Mouse (Mus musculus) yolk sac, embryonic 10.5 days (tissue): ENCODE data around the gene Rufy1.
A peak's percentile ranks its signal among the peaks of the same experiment; 100 is the strongest.
"Not testable (repeated sequence)": the region's sequence is repeated elsewhere in the genome, so short reads cannot be mapped to it uniquely, and the experiment has no call there.

ENCODE experiments used
- DNase-seq: peaks from one replicate; pipeline ENCODE4 v3.0.0-alpha.2; 2017; ENCODE audit warnings: low spot score

Rufy1 gene

DNA sequence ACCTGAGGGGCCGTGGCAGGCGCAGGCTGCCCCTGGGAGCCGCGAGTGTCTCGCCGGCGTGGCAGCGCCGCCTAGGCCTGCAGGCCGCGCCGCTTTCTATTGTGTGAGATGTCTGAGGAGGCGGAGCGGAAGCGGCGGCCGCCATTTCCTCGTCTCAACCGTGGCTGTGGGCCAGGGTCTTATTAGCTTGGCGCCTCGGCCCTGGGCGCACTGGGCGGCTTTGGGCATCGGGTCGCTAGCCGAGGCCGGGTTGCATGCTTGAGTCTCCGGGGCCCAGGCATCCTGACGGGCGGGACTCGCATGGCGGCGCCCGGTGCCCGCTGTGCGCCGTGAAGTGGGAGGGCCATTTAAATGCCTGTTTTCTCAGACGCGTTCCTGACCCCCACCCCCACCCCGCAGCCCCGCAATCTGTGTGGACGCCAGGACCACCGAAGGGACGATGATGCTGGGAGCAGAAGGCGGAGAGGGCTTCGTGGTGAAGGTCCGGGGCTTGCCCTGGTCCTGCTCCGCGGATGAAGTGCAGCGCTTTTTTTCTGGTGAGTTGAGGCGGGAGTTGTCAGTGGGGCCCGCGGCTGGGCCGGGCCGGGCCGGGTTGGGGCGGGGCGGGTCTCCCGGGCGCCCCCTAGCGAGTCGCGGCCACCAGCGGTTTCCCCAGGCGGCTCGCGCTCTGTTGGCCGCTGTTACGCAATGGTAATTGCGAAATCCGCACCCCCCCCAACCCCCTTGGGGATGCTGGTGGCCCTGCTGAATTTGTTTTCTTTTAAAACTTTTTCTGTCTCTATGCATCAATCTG is 52.8 kb downstream of the Rufy1 start:
- DNase-seq, result peak; percentile 89

DNA sequence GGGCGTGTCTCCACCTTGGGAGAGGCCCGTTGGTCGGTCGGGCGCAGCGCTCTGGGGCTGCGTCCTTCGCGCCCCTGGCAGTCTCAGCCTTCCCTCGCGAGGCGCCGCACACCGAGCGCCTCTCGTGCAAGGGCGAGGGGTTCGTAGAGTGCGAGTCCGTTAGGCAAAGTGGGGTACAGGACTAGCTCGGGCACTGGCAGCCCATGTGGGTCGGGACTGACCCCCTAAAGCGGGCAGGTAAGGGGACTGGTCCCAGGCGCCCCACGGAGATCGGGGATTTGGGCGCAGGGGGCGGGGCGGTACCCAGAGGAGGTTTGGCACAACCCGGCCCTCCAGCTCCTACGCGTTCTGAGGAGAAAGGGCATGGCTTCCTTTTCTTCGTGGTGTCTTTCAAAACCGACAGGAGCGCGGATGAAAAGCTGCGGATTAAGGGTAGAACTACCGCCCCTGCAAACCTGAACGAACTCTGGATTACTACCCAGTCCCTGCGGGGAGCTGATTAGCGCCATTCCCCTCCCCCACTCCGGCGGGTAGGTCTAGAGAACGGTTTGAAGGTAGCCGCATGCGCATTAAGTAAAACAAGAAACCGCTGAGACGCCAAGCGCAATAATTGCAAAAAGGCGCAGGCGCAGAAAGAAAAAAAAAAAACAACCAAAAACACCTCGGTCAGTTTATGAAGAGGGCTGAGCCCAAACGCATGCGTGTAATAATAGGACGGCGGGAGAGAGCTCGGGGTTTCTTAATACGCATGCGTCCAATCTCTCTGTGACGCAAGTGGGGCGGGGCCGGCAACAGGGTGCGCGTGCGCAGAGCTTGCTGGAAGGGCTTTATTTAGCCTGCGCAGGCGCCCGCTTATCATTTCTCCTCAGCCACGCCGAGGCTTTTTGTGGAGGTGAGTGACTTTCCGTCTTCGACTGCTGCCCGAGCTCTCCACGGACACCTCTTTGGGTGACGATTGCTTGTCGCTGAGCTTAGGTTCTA is 53.7 kb downstream of the Rufy1 start, which contains the start of gene Hnrnph1:
TSS of gene Hnrnph1 (plus strand) at position 80 of the 981 bp plus-strand sequence.
- peak; percentile 98 for DNase-seq

DNA sequence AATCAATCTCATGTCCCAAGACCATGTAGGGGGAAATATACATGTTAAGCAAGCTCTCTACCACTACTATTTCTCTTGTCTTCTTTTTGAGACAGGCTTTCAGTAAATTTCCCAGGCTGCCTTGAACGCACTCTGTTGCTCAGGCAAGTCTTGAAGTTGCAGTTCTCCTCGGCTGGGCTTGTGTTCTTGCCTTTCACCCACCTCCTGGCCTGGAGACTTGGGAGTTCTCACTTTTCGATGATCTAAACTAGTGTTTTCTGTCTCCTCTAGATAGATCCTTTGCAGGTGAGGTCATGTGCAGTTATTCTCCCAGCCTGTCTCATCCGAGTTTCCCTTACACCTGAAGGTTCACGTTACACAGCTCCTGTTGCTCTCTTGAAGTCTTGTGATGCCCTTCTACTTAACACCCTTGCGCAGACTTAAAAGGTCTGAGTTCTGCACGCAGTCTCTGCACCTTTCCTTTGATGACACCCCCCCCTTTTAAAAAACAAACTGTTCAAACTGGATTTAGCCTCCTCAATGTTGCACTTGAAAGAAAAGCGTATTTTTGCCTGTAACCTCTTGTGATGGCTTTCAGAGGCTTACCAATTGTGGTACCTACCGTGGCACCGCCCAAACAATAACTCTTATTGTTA is 54.7 kb downstream of the Rufy1 start:
- no peak for DNase-seq

DNA sequence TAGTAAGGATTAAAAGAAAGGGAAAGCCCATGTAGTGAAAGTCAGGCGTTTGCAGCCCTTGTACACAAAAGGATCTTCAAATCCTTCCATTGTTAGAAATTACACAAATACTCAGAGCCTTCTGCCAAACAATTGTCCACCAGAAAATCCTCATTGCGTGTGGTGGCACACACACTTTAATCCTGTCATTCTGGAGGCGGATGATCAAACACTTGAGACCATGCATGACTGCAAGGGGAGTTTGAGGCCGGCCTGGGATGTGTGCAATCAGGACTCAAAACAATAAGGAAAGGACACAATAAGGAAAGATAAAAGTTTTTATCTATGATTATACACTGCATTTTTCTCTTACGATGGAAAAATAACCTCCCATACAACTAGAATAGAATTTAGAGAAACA is 55.5 kb downstream of the Rufy1 start:
- no peak for DNase-seq

DNA sequence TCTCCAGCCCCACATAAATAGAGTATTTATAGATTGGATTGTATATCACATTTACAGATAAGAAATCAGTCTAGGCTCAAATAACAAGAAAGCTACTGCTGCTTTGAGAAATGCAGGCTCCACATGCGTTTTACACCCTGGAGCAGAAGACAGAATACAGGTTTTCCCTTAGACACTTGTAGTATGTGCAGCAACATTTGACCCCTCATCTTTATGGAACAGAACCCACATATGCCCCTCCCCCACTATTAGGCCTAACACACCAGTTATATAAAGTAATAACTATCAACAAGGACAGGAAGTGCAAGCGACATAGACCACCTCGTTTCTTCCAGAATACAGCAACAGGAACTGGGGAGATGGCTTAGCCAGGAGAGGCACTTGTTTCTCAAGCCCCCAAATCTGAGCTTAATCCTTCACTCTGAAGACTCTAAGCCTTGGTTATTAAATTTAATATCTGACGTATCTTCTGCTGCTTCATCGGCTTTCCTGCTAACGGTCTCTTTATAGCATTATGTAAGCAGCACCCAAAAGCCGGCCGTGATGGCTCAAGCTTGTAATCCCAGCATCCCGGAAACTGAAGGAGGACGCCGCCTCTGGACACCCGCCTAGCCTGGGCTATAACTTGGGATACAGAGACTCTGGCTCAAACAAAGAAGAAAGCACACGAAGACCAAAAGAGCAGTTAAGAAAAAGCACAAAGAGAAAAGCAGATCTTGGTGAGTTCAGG is 56.5 kb downstream of the Rufy1 start:
- no peak for DNase-seq

DNA sequence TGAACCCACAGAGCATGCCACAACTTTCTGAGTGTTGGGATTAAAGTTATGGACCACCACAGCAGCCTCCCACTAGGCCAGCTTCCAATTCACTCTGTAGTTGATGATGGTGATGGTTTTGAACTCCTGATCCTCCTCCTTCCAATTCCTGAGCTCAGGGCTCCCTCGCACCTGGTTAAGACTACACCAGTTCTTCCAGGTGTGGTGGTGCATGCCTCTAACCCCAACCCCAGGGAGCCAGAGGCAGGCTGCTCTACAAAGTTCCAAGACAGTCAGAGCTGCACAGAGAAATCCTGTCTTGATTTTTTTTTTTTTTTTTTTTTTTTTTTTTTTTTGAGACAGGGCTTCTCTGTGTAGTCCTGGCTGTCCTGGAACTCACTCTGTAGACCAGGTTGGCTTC is 57.3 kb downstream of the Rufy1 start:
- no peak for DNase-seq

DNA sequence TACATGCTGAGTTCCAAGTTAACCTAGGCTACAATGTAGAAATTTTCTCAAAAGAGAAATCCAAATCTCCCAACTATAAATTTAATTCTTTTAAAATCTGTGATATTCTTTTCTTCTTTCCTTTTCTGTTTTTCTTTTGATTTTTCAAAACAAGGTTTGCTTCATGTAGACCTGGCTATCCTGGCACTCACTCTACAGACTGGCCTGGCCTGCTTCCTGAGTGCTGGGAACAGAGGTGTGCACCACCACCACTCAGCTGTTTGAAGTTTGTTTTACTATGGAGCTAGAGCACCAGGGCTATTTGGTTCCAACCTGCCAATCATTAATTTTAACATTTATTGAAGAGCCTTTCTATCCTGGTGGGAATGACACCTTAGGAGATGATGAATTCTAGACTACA is 57.8 kb downstream of the Rufy1 start:
- DNase-seq, result no peak

DNA sequence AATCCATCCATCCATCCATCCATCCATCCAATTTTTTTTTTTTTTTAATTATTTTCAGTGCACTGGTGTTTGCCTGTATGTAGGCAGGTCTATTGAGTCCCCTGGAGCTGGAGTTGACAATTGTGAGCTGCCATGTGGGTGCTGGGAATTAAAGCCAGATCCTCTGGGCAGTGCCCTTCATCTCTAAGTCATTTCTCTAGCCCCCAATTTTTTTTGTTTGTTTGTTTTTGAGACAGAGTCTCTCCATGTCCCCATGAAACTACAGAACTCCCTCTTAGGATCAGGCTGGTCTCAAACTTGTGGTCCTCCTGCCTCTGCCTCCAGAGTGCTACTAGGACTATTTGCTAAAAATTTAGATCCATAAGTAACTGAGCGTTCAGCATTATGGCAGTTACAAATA is 59.0 kb downstream of the Rufy1 start:
- DNase-seq, result no peak

DNA sequence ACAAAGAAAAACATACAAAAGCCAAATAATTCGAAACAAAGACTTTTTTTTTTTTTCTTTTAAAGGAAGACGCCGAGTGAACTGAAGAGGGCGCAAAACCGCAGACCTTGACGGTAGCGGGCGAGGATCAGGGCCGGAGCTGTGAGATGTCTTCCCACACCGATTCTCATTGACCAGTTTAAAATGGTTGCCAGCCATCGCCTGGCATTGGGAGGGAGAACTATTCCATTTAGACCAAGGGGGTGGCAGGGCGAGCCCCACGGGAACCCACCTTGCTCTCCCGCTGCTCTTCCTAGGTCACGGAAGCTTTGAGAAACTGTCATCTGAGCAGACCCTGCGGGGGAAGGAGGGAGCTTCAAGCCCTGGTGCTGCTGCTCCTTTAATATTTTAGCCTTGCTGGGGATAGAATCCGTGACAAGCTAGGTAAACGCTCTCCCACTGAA is 59.5 kb downstream of the Rufy1 start:
- DNase-seq, result peak; percentile 51

DNA sequence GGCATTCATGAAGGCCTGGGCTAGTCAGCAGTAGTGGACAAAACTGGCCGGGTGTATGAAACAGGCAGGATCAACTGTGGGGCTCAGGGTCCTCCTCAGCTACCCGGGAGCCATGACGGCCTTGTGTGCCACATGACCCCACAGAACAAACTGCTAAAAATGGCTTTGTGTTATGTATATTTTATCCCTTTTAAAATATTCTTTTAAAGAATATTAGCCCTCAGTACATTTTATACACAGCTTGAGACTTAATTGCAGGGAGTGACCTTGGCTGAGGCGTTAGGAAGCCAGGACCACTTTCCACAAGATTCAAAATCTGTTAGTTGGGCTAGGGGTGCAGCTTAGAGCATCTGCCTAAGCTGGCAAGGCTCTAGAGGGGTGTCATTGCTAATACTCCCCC is 60.0 kb downstream of the Rufy1 start:
- no peak for DNase-seq

DNA sequence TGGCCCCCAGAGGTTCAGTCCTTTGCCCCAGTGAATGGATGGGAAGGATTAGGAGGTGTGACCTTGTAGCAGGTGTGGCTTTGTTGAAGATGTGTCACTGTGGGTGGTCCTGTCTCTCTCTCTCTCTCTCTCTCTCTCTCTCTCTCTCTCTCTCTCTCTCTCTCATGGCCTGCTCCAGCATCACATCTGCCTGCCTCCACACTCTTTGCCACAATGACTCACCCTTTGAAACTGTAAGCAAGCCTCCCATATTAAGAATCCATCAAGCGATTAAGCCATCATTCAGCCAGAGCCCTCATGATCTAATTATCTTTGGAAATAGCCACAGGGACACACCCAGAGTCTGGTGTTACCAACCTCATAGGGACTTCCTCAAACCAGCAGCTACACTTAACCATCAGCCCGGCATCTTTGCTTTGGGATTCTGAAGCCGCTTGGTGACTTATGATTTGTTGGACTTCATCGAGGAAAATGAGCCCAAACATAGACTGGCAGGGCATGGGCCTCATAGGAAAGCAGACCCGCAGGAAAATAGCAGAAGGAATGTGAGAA is 61.5 kb downstream of the Rufy1 start:
- no peak for DNase-seq

DNA sequence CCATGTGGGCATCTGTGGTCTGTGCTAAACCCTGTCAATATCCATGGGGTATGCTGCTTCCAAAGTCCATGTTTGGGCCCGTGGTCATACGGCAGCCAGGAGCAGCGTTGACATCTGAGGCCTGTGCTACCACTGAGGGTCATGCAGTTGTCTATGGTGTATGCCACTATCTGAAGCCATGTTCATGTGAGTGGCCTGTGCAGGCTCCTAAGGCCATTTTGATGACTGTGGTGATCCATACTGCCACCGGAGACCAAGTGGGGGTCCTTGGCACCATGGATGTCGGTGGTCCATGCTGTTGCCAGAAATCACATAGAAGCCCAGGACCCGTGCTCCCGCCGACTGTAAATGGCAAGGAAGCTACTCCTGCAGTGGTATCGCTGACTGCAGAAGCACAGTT is 63.4 kb downstream of the Rufy1 start:
- DNase-seq, result no peak

DNA sequence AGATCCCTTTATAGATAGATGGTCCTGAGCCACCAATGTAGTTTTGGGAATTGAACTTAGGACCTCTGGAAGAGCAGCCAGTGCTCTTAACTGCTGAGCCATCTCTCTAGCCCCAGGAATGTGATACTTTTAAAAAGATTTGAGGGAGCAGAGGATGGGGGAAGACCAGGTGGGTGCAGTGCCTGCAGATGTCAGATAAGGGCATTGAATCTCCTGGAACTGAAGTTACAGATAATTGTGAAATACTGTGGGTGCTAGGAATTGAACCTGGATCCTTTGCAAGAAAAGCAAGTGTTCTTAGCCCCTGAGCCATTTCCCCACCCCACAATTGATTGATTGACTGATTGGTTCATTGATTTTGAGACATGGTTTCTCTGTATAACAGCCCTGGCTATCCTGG is 65.6 kb downstream of the Rufy1 start:
- no peak for DNase-seq

DNA sequence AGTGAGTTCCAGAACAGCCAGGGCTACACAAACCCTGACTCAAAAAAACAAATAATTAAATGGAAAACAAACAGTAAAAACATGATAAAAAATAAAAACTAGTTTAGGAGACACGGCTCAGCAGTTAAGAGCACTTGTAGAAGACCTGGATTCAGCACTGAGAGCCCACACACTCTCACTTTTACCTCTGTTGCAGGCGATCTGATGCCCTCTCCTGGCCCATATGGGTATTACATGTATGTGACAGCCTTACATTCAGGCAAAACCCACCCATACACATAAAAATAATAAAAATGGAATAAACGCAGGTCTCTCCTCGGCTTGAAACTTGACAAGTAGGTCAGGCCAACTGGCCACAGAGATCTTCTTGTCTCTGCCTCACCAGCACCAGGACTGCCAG is 66.4 kb downstream of the Rufy1 start:
- peak; percentile 65 for DNase-seq

DNA sequence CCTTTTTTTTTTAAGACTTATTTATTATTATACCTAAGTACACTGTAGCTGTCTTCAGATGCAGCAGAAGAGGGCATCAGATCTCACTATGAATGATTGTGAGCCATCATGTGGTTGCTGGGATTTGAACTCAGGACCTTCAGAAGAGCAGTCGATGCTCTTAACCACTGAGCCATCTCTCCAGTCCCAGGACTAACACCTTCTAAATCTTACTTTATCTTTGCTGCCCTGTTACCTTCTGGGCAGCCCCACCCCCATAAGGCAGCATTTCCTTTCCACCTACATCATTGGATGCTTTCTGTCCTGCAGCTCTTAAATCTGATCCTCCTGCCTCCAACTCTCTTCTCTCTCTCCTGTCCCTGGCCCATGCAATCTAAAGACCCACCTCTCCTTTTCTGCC is 69.6 kb downstream of the Rufy1 start:
- DNase-seq, result not testable (repeated sequence)

DNA sequence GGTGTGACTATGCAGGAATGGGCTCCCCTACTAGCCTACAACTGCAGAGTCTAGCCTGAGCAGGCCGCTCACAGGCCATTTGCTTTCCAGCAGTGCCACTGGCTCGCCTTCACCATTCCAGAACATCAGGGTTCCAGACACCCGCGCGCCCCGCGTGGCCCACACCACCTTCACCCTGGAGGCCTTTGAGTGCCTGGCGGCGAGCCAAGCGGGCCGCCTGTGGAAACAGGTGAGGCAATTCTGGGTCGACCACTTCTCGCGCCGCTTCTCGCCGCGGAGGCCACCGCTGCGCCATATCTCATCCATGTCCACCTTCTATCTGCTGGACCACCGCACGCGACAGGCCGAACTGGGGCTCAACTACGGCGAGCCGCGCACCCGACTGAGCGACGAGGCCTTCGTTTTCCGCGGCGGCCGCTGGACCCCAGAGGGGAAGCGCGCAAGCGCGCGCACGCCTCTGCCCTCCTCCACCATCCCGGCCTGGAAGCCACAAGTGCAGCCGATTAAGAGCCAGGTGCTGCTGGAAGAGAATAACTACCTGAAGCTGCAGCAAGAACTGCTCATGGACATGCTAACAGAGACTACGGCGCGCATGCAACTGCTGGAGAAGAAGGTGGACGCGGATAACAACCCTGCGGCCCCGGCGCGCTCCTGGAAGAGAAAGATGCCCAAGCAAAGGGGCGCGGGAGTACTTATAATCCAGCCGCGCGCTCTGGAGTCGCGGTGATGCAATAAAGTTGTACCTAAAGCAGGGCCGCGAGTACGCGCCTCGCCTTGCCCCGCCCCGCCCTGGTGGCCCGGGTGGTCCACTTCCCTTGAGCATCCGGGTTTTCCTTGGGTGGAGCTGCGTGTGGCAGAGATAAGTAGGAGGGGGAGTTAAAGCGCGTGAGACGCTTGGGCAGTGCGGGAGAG is 71.7 kb downstream of the Rufy1 start:
- peak; percentile 59 for DNase-seq

DNA sequence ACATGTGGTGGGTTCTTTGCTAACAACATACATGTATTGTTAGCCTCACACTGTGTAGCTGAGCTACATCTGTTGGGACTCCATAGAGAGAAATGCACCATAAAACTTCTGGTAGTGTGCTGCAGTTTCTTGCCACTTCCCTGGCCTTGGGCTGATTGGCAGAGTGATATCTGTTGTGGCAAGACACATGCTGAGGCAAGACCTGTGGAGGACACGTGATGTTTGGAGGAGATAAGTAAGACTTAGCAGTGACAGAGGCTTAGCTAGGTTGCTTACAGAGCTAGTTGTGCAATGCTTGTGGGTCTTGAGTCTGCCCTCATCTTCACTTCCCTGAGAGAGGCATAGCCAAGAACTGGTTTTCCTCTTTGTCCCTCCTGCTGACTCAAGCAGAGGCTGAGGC is 75.5 kb downstream of the Rufy1 start:
- peak; percentile 72 for DNase-seq

DNA sequence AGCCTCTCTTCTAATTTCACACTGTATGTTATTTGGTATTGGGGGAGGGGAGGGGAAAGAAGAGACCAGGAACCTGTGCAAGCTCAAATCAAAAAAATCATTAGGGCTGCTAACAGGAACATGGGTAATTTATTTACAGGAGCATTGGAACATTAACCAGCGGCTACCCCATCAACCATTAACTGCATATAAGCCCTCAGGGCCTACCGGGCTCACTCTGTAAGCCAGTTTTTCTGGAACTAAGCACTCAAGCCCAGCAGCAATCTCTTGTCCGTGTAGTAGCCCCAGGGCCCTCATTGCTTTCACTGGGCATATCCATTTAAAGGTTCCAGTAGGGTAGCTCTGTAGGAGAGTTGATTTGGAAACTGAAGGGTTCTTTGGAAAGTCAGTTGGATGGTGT is 76.1 kb downstream of the Rufy1 start:
- peak; percentile 68 for DNase-seq

DNA sequence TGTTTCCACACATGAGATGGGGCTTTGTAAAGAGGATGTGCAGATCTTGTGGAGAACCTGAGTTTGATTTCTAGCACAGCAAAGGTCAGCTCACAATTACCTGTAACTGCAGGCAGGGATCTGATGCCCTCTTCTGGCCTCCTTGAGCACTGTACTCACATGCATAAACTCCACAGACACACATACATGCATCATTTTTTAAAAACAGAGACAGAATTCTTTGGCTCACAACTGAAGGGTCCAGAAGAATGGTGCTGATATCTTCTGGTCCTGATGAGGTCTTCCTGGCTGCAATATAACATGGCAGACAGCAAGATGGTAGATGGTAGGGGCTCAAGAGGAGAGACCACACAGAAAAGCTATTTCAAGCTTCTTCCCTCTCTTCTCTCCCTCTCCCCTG is 76.8 kb downstream of the Rufy1 start, which contains the start of gene Cby3:
TSS of gene Cby3 (plus strand) at position 301 of the 400 bp plus-strand sequence.
- no peak for DNase-seq

DNA sequence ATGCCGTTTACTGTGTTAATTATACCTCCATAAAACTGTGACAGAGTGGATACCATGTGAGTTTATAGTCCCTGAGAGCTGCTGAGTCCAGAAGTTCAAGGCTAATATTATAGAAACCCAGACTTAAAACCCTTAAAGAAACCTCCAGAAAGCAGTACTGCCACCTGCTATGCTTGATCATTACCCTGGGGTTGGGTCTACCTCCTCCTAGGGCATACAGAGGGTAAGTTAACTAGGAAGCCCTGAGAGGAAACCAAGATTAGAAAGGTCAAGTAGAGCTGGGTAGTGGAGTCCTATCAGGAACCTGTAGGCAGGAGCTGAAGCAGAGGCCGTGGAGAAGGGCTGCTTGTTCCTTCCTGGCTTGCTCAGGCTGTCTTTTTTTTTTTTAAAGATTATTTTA is 78.7 kb downstream of the Rufy1 start:
- no peak for DNase-seq
